In genomic region chr1:69331418-69332254, GRCm38 (mm10) we compare ENCODE assay signal across 8 mouse cellular contexts.
DNase-seq lines count a peak whose midpoint lies in the region; ATAC-seq and TF ChIP-seq lines count a peak whose summit lies in the region.

No protein-coding gene starts in this region.

- CTCF ChIA-PET in Patski (lab: Charles Lee): interaction anchor here (0.6 to 3.5 kb wide), 11 partner anchors 9 to 449 kb away, joined by 3 to 43 read pairs (median 3); partner anchors contain the start of gene Ikzf2

- POLR2A ChIA-PET in Patski (lab: Charles Lee): interaction anchor here (0.7 kb wide), 2 partner anchors 85 to 167 kb away, joined by 3 read pairs; no protein-coding TSS in a partner anchor

- DNase-seq in kidney, adult 9 months: peak; percentile 6
- DNase-seq in kidney, adult 8-10 months: no peak
- DNase-seq in 3T3-L1 (ENCODE audit: low read depth, low spot score) (peak; percentile 71), Patski (ENCODE audit: low read depth, low spot score) (peak; percentile 24)
- DNase-seq in midbrain, postnatal 0 days (ENCODE audit: low spot score): peak; percentile 57
- DNase-seq in urinary bladder, postnatal 10 days (ENCODE audit: low spot score): no peak
- DNase-seq in lung, adult 18-20 months: no peak

- WGBS in midbrain, postnatal 0 days: 31% methylated on average over 11 of the region's 11 CpGs

- peak overlapping the region; percentile 12; the same call in 1 of the 2 replicates for H3K27ac ChIP-seq in midbrain, postnatal 0 days (ENCODE audit: low read depth, low read length)

- H3K4me2 ChIP-seq in midbrain, postnatal 0 days (ENCODE audit: low read depth, low read length, poor library complexity, severe bottlenecking): peak overlapping the region; percentile 36

- H3K27me3 ChIP-seq in Patski: no peaks in the 10 kb centered on the region
- no peaks in the 10 kb centered on the region for H3K27me3 ChIP-seq in midbrain, postnatal 0 days (ENCODE audit: insufficient read depth, low read length)

- TF ChIP-seq CTCF in Patski (IDR thresholded peaks at IDR 0.05): peak; percentile 43
- TF ChIP-seq CTCF in midbrain, postnatal 0 days (IDR thresholded peaks at IDR 0.05): peak; percentile 68

- no peaks in the 10 kb centered on the region for H3K9me3 ChIP-seq in midbrain, postnatal 0 days (ENCODE audit: low read length)

- peak; percentile 95 for ATAC-seq in Patski
- ATAC-seq in granulocyte monocyte progenitor cell, adult 5-6 weeks (replicated peaks; ENCODE audit: poor library complexity, severe bottlenecking): peak; percentile 77
- peak; percentile 69 for ATAC-seq in midbrain, postnatal 0 days (ENCODE audit: low FRiP score)

- peak overlapping the region; percentile 18; the same call in 1 of the 2 replicates for H3K4me3 ChIP-seq in midbrain, postnatal 0 days (ENCODE audit: low read depth, low read length)

- H3K36me3 ChIP-seq in midbrain, postnatal 0 days (ENCODE audit: insufficient read depth, low read length): no peaks in the 10 kb centered on the region

- H3K9ac ChIP-seq in midbrain, postnatal 0 days (replicated peaks; ENCODE audit: low read length, poor library complexity, severe bottlenecking): no peak overlapping the region

- in situ Hi-C loops in Patski (cut with MboI; ENCODE audit: low pct_unique_long_range_greater_than_20kb): loop anchor here (10.0 kb wide), 1 partner anchor 183 kb away; no protein-coding TSS in a partner anchor

- no peaks in the 10 kb centered on the region for H3K4me1 ChIP-seq in midbrain, postnatal 0 days (ENCODE audit: insufficient read depth, low read length)

Comparison
In these comparisons a context has a peak if more than half of its experiments do, and no peak if none do; other contexts are left out.
1. DNase-seq: peak in kidney, adult 9 months (single experiment), 3T3-L1 (single experiment), Patski (single experiment) and midbrain, postnatal 0 days (single experiment); none in kidney, adult 8-10 months (0 of 2), urinary bladder, postnatal 10 days (single experiment) and lung, adult 18-20 months (0 of 2).
2. Peak in every context shown above with its lines, with median percentiles within 50 percentile points of each other: ATAC-seq.